Mouse (Mus musculus) T-cell, adult 2 months (primary cell): ENCODE measurements around the gene Cmtm2b.

Experiments
- DNase-seq: peaks from one replicate; pipeline ENCODE4 v3.0.0; 2022; ENCODE audit warnings: low spot score

Gene Cmtm2b

DNA sequence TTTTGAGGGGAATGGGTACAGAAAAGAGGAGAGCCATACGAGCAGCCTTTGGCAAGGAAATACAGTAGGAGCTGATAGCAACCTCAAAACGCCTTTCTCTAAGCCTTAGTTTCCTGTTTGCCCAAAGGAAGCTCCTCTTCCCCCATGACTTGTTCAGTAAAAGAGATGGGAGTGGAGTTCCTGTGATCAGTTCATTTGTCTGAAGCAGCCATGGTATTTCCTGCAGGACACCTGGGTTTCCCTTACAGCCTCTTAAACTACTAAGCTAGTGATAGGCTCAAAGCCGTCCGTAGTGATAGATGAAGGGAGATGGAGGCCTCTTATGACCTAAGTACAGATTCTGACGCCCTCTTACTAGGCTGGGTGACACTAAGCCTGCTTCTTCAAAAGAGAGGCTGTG, 20.4 kb downstream of the Cmtm2b start:
- no peak for DNase-seq

DNA sequence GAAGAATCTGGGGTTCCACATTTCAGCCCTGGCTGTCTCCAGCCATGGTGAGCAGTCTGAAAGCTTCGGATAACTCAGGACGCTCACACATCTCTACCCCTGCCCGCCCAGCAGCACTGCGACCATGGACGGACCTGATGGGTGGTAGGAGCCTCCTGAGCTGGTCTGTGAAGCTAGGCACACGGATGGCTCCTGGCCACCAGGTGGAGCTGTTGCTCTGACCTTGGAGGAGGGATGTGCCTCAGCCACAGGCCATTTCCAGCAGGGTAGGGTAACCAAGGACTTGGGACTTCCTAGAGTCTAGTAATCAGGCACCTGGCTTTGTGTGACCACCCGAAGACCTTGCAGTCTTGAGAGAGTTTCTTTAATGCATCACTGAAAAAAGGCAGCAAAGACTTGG, 21.9 kb downstream of the Cmtm2b start:
- peak; percentile 71 for DNase-seq

DNA sequence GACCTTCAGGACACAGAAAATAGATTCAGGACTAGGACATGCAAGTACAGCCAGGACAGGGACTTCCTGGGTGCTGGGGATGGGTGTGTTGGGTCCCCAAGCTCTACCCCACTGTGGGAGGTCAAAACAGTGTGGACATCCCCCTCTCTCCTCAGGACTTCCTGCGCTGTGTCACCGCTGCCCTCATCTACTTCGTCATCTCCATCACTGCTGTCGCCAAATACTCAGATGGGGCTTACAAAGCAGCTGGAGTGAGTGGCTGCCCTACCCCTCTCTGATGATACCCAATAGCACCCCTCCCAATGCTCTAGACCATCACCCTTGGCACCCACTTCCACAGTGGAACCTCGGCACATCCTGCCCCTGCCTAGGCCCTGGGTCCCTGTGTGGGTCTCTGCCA, 22.6 kb downstream of the Cmtm2b start:
- no peak for DNase-seq

DNA sequence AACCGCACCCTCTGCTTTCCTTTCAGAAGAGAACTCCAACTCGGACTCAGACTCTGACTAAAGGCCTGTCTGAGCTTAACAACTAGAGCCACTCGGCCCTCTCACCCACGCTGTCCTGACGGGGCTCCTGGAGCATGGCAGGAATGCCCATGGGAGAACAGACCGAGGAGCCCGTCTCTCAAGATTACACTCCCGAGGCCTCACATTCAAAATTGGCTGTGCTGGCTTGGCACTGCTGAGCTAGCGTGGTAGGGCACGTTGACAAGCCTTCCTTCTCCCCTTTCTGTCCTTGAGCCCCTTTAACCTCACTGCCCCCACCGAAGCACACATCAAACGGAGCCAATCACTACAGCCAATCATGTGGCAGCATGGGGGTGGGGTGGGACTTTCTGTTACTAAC, 24.7 kb downstream of the Cmtm2b start:
- DNase-seq = no peak

DNA sequence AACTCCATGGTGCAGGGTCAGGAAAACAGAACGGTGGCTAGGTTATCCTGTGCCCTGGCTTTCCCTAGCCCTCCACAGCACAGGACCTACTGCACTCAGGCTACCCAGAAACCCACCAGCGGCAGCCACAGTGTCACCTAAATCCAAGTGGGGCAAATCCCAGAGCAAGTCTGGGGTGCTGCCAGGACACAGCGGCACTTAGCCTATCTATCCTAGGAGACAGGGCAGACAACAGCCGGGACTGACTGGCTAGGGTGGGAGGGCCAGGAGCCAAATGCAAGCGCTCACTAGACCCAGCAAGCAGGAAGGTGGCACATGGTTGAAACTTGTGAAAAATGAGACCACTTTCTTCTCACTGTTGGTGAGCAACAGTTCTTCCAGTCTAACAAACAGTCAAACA, 26.9 kb downstream of the Cmtm2b start:
- DNase-seq = no peak

DNA sequence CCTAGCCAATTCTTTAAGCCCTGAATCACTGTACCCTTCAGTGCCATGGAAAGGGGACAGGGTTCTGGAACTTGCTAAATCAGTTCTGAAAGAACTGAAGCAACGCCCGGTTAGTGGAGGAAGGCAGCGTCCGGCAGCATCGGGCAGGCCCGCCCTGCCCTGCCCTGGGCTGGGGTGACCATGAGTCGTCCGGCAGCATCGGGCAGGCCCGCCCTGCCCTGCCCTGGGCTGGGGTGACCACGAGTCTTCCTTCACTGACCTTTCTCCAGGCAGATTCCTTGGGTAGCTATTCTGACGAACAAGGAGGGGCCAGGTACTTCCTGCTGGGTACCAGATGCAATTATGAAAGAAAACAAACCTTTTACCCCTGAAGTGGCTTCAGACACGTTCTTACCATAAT, 28.0 kb downstream of the Cmtm2b start:
- no peak for DNase-seq

DNA sequence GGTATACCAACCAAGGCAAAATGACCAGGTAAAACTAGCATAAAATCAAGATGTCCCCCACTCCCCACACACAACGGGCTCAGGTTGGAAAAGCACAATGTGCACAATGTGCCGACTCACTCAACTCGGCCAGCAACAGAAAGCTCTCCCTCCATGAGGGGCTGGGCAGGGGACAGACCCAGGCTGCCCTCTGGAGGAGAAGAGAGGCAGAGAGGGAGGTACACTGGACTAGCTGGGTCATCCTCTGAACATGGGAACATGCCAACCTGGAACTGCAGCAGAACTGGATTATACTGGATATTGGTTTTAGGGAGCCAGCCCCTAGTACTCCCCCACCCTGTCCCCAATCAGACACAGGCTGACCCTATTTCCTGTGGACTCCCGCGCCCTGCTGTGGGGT, 31.2 kb downstream of the Cmtm2b start:
- DNase-seq = no peak

DNA sequence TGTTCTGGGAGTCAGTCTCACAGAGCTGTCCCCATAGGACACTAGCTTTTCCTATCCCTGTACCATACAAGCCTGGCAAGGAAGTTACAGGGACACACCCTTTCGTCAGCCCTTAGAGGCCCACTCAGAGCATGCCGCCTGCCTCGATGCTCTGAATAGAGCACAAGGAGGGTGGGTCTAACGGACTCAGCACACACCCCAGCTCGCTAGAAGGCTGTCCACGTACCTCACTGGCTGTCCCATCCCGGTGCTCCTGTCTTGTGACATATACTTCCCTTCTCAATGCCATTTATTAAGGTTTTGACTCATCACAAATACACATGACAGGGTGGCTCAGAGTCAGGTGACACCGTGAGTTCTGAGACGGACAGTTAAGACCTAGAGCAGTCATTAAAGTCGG, 32.5 kb downstream of the Cmtm2b start:
- no peak for DNase-seq

DNA sequence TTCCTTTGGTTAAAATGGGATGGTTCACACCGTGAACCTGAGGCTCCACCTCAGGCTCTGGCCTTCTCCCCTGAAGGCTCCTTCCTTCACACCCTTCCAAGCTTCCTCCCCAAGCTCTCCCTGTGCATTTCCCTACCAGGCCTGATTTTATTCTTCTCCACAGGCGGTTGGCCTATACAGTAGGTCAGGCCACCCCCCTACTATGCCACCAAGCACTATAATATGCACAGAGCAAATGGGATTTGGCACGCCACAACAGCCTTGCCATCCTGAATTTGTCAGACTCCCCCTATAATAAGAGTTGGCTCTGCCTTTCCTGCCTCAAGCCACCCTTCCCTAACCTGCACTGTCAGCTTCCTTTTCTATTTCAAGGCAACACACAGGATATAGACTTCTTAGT, 36.6 kb downstream of the Cmtm2b start:
- no peak for DNase-seq

DNA sequence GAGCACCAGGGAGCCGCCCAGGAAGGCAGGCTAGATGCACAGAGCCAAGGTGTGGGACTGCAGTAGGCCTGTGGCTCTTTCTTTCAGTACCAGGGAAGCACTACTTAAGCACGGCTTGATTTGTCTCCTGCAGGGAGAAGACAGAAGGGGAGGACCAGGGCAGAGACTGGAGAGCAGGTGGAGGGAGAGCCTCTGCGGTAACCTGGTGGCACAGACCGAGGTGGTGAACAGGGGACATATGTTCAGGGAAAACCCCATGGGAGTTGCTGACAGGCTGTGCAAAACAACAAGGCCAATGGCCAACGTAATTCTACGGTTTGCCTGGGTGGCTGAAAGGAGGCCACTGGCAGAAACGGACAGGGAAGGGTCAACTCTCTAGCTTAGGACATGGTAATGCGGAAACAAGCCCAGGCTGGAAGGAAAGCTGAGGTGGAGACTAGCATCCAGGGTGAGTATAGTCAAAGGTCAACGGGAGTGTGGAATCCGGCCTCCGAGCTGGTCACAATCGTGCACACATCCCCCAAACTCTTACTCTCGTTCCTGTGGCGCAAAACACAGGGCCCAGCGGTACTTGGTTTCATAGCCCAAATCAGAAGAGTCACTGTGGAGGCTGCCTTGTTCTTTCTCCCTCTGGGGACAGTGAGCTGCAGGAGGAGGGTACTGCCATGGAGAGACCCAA, 37.9 kb downstream of the Cmtm2b start:
- DNase-seq = no peak

DNA sequence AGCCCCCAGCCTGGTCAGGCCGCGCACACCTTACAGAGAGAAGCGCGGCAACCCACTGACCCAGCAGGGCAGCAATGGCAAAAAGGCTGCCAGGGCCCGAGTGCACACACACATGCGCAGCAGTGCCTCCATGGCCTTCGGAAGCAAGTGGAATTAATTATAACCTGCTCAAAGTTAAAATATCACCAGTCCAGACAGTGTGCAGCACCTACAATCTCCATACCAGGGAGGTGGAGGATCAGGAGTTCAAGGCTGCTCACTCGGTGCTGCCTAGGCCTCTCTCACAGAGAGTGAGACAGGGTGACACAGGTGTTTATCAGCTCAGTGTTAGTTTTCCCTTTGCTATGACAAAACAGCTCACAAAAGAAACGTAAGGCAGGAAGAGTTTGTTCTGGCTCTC, 43.7 kb downstream of the Cmtm2b start:
- no peak for DNase-seq

DNA sequence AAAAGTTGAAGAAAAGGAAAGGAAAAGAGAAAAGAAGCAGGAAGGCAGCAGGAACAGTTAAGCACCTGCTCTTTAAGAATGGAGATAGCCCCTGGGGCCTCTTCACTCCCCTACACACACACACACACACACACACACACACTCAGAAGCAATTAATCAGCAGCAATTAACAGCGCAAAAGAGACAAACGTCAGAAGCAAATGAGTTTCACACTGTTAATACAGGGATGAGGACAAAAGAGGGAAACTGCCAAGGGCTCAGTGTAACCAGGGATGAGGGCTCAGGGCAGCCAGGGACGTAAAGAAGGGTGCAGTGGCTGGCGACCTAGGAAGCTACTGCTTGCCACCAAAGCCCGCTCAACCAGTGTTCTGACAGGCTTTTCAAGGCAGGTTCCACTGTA, 45.4 kb downstream of the Cmtm2b start:
- no peak for DNase-seq

DNA sequence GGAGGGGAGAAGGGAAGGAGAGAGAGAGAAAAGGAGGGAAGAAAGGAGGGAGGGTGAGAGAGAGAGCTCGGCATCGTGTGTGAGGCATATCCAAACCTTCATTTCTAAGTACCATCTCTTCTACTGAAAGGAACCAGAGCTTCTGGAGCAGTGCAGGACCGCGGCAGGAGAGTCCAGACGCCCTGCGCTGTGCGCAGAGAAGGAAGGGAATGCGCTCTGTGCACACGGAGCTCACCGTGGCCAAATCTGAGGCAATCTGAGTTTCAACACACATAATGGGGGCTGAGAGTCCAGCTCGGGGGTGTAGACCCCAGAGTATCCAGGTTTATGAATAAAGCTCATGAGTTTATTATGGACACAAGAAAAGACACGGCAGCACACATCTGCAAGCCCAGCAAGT, 47.6 kb downstream of the Cmtm2b start:
- DNase-seq = no peak

DNA sequence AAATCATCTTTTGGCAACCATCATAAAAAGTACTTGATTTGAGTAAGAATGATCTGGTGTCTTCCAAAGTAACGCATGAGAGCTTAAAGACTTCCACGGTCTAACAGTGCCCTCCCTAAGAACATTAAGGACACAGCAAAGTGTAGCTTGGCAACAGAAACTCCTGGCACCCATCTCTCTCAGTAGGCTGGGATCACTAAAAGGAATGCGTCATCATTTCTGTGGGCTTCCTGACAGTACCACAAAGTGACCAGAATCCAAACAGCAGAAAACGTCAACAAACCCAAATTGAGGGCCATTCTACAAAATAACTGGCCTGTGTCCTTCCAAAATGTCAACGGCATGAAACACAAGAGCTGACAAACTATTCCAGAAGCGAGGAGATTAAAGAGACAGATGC, 48.0 kb downstream of the Cmtm2b start:
- DNase-seq = no peak

DNA sequence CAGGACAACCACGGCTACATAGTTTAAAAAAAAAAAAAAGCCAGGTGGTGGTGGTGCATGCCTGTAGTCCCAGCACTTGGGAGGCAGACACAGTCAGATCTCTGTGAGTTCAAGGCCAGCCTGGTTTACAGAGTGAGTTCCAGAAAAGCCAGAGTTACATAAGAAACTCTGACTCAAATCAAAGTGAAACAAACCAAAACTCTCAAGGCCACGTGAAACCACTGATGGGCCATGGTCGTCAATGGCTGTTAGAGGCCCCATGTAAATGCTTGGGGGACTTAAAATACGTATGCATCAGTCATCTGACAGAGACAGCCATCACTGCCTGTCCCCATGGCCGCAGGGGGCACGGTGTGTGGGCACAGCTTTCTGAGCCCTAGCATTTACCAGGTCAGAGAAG, 49.1 kb downstream of the Cmtm2b start:
- DNase-seq = no peak

DNA sequence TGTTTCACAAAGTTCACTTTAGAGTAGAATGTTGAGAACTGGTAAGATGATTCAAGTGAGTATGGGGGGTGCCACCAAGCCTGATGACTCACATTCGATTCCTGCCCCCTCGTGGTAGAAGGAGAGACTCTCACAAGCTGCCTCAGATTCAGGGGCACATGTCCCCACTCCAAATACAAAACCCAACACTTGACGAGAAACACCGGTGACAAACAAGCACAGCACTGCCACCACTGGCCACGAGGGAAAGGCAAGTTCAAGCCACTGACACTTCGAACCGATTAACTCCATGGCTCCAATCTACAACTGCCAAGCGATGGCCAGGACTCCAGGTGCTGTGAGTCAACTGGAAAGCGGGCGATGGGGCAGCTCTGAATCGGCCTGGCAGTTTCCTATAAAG, 51.7 kb downstream of the Cmtm2b start:
- no peak for DNase-seq

DNA sequence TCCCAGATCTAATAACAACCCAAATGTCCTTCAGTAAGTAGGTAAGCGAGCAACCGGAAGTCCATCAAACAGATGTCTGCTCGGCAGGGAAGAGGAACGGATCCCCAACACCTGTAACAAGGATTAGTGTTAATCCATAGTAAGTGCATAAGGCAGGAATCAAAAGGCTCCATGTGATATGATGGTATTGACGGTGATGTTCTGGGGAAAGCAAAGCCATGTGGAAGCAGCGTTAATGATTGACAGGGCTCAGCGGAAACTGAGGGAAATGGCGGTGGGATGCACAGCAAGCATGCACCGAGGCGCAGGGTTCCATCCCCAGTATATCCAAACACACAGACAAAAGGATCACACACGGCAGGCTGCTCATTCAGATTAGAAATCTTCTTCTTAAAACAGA, 52.2 kb downstream of the Cmtm2b start:
- DNase-seq = no peak

DNA sequence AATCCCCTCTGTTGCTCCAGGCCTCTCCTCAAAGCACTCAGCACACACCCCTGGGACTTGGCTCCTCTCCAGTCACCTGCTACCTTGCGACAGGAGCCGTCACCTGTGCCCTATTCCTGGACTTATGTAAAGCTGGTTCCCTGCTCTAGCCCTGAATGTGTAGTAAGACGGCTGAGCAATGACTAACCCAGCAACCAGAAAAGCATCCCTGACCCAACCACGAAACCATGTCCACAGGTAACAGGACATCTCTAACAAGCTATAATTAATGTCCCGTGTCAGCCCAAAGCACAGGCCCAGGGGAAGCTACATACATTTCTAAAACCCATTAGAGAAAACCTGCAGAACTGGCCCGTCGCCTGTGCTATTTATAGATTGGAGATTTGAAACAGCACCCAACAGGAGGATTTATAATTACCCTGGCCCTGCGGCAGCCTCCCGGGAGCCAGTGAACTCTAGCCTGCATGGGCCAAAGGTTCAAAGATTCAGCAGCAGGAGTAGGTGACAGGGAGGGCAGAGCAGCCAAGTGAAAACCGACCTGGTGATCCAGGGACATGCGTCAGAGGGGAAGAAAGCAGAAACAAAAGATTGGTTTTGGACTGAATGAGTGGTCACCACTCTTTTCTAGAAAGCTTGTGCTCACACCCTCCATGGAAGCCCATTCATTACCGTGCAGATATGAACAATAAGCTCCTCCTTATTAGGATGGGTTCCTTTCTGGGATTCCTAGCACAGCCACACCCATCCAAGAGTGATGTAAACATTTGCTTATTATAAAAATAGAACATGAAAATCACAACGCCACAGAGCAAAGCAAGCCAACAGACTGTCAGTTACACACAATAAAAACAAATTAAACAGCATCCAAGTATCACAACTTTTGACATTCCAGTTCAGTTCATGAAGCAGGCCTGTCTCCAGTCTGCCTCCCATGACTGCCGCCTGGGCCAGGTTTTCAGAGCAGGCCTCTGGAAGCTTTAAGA, 53.1 kb downstream of the Cmtm2b start:
- no peak for DNase-seq

DNA sequence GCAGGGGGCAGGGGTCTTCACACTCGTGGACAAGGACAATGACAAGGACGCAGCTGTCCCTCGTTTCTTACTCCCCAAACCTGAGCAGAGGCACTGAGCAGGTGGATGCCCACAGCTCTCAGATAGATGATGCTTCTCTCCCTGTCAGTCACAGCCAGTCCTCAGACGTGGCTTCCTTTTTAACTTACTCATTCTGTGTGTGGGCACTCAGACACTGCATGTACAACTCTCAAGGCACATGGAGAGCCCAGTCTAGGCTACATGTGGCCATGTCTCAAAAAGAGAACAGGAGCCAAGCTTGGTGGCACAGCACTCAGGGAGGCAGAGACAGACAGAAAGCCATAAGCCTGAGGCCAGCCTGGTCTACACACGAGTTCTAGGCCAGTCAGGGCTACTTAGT, 53.9 kb downstream of the Cmtm2b start:
- no peak for DNase-seq

DNA sequence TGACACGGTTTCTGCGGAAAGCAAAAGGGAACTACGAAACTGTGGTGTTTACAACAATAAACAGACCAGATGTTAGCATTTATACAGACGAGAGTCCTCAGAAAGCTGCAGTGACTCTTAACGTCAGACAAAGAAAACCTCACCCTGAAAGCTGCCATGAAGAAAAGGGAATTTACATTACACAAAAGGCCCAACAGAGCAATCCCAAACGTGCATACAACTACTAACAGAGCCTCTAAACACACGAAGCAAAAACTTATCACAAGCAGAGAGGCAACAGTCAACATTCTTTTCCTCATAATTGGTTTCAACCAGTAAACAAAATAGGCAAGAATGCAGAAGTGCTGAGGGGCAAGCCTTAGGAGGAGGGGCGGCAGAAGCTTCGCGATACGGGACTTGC, 54.6 kb downstream of the Cmtm2b start:
- DNase-seq = no peak

DNA sequence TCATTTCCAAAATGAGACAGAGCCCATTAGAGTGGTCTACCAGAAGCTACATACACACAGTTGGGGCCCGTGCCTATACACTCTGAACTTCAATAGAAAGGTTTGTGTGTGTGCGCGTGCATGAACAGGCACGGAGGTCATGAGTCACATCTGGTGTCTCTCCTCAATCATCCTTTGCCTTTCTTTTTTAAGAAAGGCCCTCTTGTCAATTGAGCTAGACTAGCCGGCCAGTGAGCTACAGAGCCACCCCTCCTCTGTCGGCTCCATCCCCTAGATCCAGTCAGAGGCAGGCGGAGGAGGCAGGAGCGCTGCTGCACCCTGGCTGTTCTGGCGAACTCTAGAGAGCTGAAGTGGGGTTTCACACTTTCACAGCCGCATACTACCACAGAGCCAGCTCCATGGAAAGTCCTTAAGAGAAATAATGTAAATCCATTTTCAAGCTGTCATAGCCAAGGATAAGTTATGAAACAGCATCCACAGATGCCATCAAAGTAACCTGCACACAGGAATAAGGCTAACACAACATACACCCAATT, 57.3 kb downstream of the Cmtm2b start:
- DNase-seq = no peak

DNA sequence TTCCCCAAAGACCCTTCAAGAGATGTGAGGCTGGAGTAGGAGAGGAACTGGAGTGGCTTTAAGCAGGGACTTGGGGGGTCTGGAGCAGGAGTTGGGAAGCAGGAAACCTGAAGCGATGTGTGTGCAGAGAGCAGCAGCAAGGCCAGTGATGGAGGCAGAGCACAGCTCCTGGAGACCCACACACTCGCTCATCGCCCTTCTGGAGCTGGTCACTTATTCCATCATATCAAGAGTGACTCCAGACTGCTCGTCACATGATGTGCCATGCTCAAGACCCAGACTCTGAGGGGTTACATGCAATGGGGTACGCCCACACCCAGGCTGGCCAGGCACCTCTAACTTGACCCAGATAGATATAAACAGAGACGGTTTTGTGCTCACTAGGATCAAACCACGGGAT, 58.2 kb downstream of the Cmtm2b start:
- no peak for DNase-seq
